Mouse (Mus musculus) neutrophil, adult 5-6 weeks (primary cell): ENCODE data around the gene Dip2c. TPM values are rescaled to one million over a fixed set of nuclear protein-coding genes. Genes with fewer than 3 reads are reported as not detected.

Experiments used
- ATAC-seq: fragments of 151-379, 151-347 bp; 2 replicates; pipeline ENCODE4 v1.8.0; 2017; ENCODE audit warnings: mild to moderate bottlenecking, moderate TSS enrichment; ENCODE audit not compliant: insufficient number of reproducible peaks, poor library complexity, low FRiP score, severe bottlenecking; ENCODE audit errors: extremely low read depth
- total RNA-seq: library from RNA; stranded (forward); fragments of 200-1000 nt; gene quantifications from 2 replicates; pipeline ENCODE4 v1.2.3, GENCODE M21; 2017

Gene Dip2c
- total RNA-seq, 1 experiment from 2014 or later = 1.6 TPM

- ATAC-seq = no peak
Observed at GRCm38 (mm10) chr13:9457420-9458308, 181.3 kb downstream of the Dip2c start.

GRCm38 (mm10) chr13:9464457-9464856 lies 188.1 kb downstream of the Dip2c start:
- no peak for ATAC-seq

- ATAC-seq = peak; percentile 87
Observed at GRCm38 (mm10) chr13:9467216-9467615, 190.9 kb downstream of the Dip2c start.

- ATAC-seq = no peak
Observed at GRCm38 (mm10) chr13:9473383-9473782, 197.1 kb downstream of the Dip2c start.

- ATAC-seq = no peak
Observed at GRCm38 (mm10) chr13:9481722-9482121, 205.4 kb downstream of the Dip2c start.

GRCm38 (mm10) chr13:9489696-9490095 lies 213.4 kb downstream of the Dip2c start:
- ATAC-seq = no peak

- ATAC-seq = 0 out of 2 replicates have a peak, but pooled peaks have one; percentile 23
Observed at GRCm38 (mm10) chr13:9494726-9495125, 218.4 kb downstream of the Dip2c start.

- ATAC-seq = no peak
Observed at GRCm38 (mm10) chr13:9504118-9504856, 228.0 kb downstream of the Dip2c start.

GRCm38 (mm10) chr13:9538556-9538955 lies 262.2 kb downstream of the Dip2c start:
- ATAC-seq = no peak

- no peak for ATAC-seq
Observed at GRCm38 (mm10) chr13:9547698-9548344, 271.5 kb downstream of the Dip2c start.

- no peak for ATAC-seq
Observed at GRCm38 (mm10) chr13:9562099-9562498, 285.8 kb downstream of the Dip2c start.

GRCm38 (mm10) chr13:9562921-9563320 lies 286.6 kb downstream of the Dip2c start:
- peak; percentile 61; the same call in 1 of the 2 replicates for ATAC-seq

- ATAC-seq = no peak
Observed at GRCm38 (mm10) chr13:9568852-9569251, 292.5 kb downstream of the Dip2c start.

- no peak for ATAC-seq
Observed at GRCm38 (mm10) chr13:9576686-9577085, 300.4 kb downstream of the Dip2c start.

- no peak for ATAC-seq
Observed at GRCm38 (mm10) chr13:9578456-9578855, 302.1 kb downstream of the Dip2c start.

GRCm38 (mm10) chr13:9581821-9582220 lies 305.5 kb downstream of the Dip2c start:
- ATAC-seq = no peak

- no peak for ATAC-seq
Observed at GRCm38 (mm10) chr13:9583579-9583978, 307.3 kb downstream of the Dip2c start.

GRCm38 (mm10) chr13:9599334-9600096 lies 323.2 kb downstream of the Dip2c start:
- ATAC-seq = peak; percentile 41; the same call in 1 of the 2 replicates

GRCm38 (mm10) chr13:9601350-9601749 lies 325.0 kb downstream of the Dip2c start:
- no peak for ATAC-seq
